Mouse (Mus musculus): ENCODE measurements around the gene Krtap2-4. TPM values are rescaled to one million over a fixed set of nuclear protein-coding genes. Genes with fewer than 3 reads are reported as not detected.

The Krtap2-4 gene
- polyA plus RNA-seq, 1 experiment from 2014 or later: not detected

DNA sequence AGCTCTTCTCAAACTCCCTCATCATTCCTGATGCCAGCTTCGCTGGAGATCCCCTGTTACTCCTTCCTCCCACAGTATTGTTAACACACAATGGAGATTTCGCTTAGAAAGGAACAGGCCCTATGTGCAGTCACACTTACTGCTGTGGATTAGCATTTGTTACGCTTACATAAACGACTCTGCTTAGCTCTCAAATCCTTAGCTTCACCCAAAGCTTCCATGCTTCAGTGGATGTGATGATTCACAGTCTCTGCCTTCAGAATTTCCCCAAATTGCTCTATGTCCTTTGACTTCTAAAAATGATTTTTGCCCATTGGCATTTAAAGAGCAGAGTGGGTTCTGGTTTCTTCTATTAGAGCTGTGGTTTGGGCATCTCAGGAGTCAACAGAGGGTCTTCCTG, 41.5 kb downstream of the Krtap2-4 start:
- no peak overlapping the region for H3K27ac ChIP-seq (ENCODE audit: low read depth, low read length)
- no peaks in the 10 kb centered on the region for H3K27me3 ChIP-seq (ENCODE audit: control insufficient read depth, insufficient read depth, low read length)
- H3K4me1 ChIP-seq (ENCODE audit: control insufficient read depth, insufficient read depth, low read length): no peaks in the 10 kb centered on the region
- no peak overlapping the region for H3K4me3 ChIP-seq (ENCODE audit: low read depth, low read length)
- H3K9ac ChIP-seq (ENCODE audit: low read length): no peak overlapping the region
- DNase-seq (ENCODE audit: low spot score) (no peak), ATAC-seq (ENCODE audit: insufficient read depth, low FRiP score, low TSS enrichment) (no peak)
- H3K9me3 ChIP-seq (ENCODE audit: control insufficient read depth, low read length): no peaks in the 10 kb centered on the region
- H3K4me2 ChIP-seq (ENCODE audit: low read depth): no peak overlapping the region
- 62% methylated on average over 4 of the region's 4 CpGs for WGBS
- no peaks in the 10 kb centered on the region for H3K36me3 ChIP-seq (ENCODE audit: control insufficient read depth, insufficient read depth, low read length)

- 77% methylated on average over 7 of the region's 7 CpGs for WGBS
Measured at GRCm38 (mm10) chr11:99566530-99566929, 48.1 kb downstream of the Krtap2-4 start, which contains the start of gene Krtap3-1. Gene Krtap3-1 (minus strand): TSS chr11:99566630.

More at GRCm38 (mm10) chr11:99566530-99566929, 48.1 kb downstream of the Krtap2-4 start, which contains the start of gene Krtap3-1:
- Histone ChIP-seq H3K4me1 (ENCODE audit: control insufficient read depth, insufficient read depth, low read length) (no peaks in the 10 kb centered on the region), H3K4me2 (ENCODE audit: low read depth) (no peak within 1 kb of the TSS), H3K9me3 (ENCODE audit: control insufficient read depth, low read length) (no peaks in the 10 kb centered on the region), H3K36me3 (ENCODE audit: control insufficient read depth, insufficient read depth, low read length) (no peaks in the 10 kb centered on the region), H3K27ac (ENCODE audit: low read depth, low read length) (no peak within 1 kb of the TSS), H3K4me3 (ENCODE audit: low read depth, low read length) (no peak within 1 kb of the TSS), H3K9ac (ENCODE audit: low read length) (no peak within 1 kb of the TSS), H3K27me3 (ENCODE audit: control insufficient read depth, insufficient read depth, low read length) (no peaks in the 10 kb centered on the region)
- no peak for DNase-seq (ENCODE audit: low spot score)
- ATAC-seq (ENCODE audit: insufficient read depth, low FRiP score, low TSS enrichment): no peak

Other genes with a start within 250 kb of the Krtap2-4 start
- gene Krt28, start 239.9 kb downstream of the Krtap2-4 start, polyA plus RNA-seq (2014; fragmentation: Nextera tagmentation; extraction: Ambion mirVana): 0.15 and 0.19 TPM in 2 replicates
- 22.4 and 23.5 TPM in 2 replicates for gene Krt10, start 225.5 kb downstream of the Krtap2-4 start, polyA plus RNA-seq (2014; fragmentation: Nextera tagmentation; extraction: Ambion mirVana)
- gene Krt12, start 192.6 kb downstream of the Krtap2-4 start, polyA plus RNA-seq (2014; fragmentation: Nextera tagmentation; extraction: Ambion mirVana): not detected in 2 replicates
- 0.19 and 0.28 TPM in 2 replicates for gene Krt20, start 176.7 kb downstream of the Krtap2-4 start, polyA plus RNA-seq (2014; fragmentation: Nextera tagmentation; extraction: Ambion mirVana)
- gene Krt23, start 121.7 kb downstream of the Krtap2-4 start, polyA plus RNA-seq (2014; fragmentation: Nextera tagmentation; extraction: Ambion mirVana): not detected in 2 replicates
- not detected in 2 replicates for gene Krt39, start 93.5 kb downstream of the Krtap2-4 start, polyA plus RNA-seq (2014; fragmentation: Nextera tagmentation; extraction: Ambion mirVana)
- not detected in 2 replicates for gene Krt40, start 71.7 kb downstream of the Krtap2-4 start, polyA plus RNA-seq (2014; fragmentation: Nextera tagmentation; extraction: Ambion mirVana)
- not detected in 2 replicates for gene Krtap3-3, start 64.0 kb downstream of the Krtap2-4 start, polyA plus RNA-seq (2014; fragmentation: Nextera tagmentation; extraction: Ambion mirVana)
- gene Krtap3-2, start 58.0 kb downstream of the Krtap2-4 start, polyA plus RNA-seq (2014; fragmentation: Nextera tagmentation; extraction: Ambion mirVana): not detected in 2 replicates
- gene Gm11939, start 55.4 kb downstream of the Krtap2-4 start, polyA plus RNA-seq (2014; fragmentation: Nextera tagmentation; extraction: Ambion mirVana): not detected in 2 replicates
- gene Krtap3-1, start 48.2 kb downstream of the Krtap2-4 start, polyA plus RNA-seq (2014; fragmentation: Nextera tagmentation; extraction: Ambion mirVana): not detected in 2 replicates
- gene Krtap1-5, start 33.8 kb downstream of the Krtap2-4 start, polyA plus RNA-seq (2014; fragmentation: Nextera tagmentation; extraction: Ambion mirVana): not detected in 2 replicates
- gene Krtap1-4, start 31.2 kb downstream of the Krtap2-4 start, polyA plus RNA-seq (2014; fragmentation: Nextera tagmentation; extraction: Ambion mirVana): not detected in 2 replicates
- gene Krtap1-3, start 23.5 kb downstream of the Krtap2-4 start, polyA plus RNA-seq (2014; fragmentation: Nextera tagmentation; extraction: Ambion mirVana): not detected in 2 replicates
- gene Krtap9-3, start 16.7 kb downstream of the Krtap2-4 start, polyA plus RNA-seq (2014; fragmentation: Nextera tagmentation; extraction: Ambion mirVana): not detected in 2 replicates
- not detected in 2 replicates for gene Gm11938, start 11.5 kb downstream of the Krtap2-4 start, polyA plus RNA-seq (2014; fragmentation: Nextera tagmentation; extraction: Ambion mirVana)
- not detected in 2 replicates for gene Gm11937, start 4.7 kb downstream of the Krtap2-4 start, polyA plus RNA-seq (2014; fragmentation: Nextera tagmentation; extraction: Ambion mirVana)
- gene Gm11562, start 5.6 kb upstream of the Krtap2-4 start, polyA plus RNA-seq (2014; fragmentation: Nextera tagmentation; extraction: Ambion mirVana): not detected in 2 replicates
- gene Krtap4-1, start 13.4 kb upstream of the Krtap2-4 start, polyA plus RNA-seq (2014; fragmentation: Nextera tagmentation; extraction: Ambion mirVana): not detected in 2 replicates
- not detected in 2 replicates for gene Krtap4-2, start 20.2 kb upstream of the Krtap2-4 start, polyA plus RNA-seq (2014; fragmentation: Nextera tagmentation; extraction: Ambion mirVana)
- gene Krtap4-7, start 29.2 kb upstream of the Krtap2-4 start, polyA plus RNA-seq (2014; fragmentation: Nextera tagmentation; extraction: Ambion mirVana): not detected in 2 replicates
- not detected in 2 replicates for gene Gm11555, start 35.4 kb upstream of the Krtap2-4 start, polyA plus RNA-seq (2014; fragmentation: Nextera tagmentation; extraction: Ambion mirVana)
- gene Gm11563, start 44.1 kb upstream of the Krtap2-4 start, polyA plus RNA-seq (2014; fragmentation: Nextera tagmentation; extraction: Ambion mirVana): not detected in 2 replicates
- not detected in 2 replicates for gene Krtap4-6, start 51.1 kb upstream of the Krtap2-4 start, polyA plus RNA-seq (2014; fragmentation: Nextera tagmentation; extraction: Ambion mirVana)
- not detected in 2 replicates for gene Gm14190, start 75.9 kb upstream of the Krtap2-4 start, polyA plus RNA-seq (2014; fragmentation: Nextera tagmentation; extraction: Ambion mirVana)
- gene Gm14180, start 119.4 kb upstream of the Krtap2-4 start, polyA plus RNA-seq (2014; fragmentation: Nextera tagmentation; extraction: Ambion mirVana): not detected in 2 replicates
- not detected in 2 replicates for gene Gm11595, start 158.1 kb upstream of the Krtap2-4 start, polyA plus RNA-seq (2014; fragmentation: Nextera tagmentation; extraction: Ambion mirVana)
- not detected in 2 replicates for gene Krtap4-8, start 165.9 kb upstream of the Krtap2-4 start, polyA plus RNA-seq (2014; fragmentation: Nextera tagmentation; extraction: Ambion mirVana)
- not detected in 2 replicates for gene Krtap4-9, start 170.4 kb upstream of the Krtap2-4 start, polyA plus RNA-seq (2014; fragmentation: Nextera tagmentation; extraction: Ambion mirVana)
- not detected in 2 replicates for gene Gm11596, start 178.6 kb upstream of the Krtap2-4 start, polyA plus RNA-seq (2014; fragmentation: Nextera tagmentation; extraction: Ambion mirVana)
- not detected in 2 replicates for gene Gm11569, start 184.1 kb upstream of the Krtap2-4 start, polyA plus RNA-seq (2014; fragmentation: Nextera tagmentation; extraction: Ambion mirVana)
- not detected in 2 replicates for gene Gm11554, start 189.6 kb upstream of the Krtap2-4 start, polyA plus RNA-seq (2014; fragmentation: Nextera tagmentation; extraction: Ambion mirVana)
- not detected in 2 replicates for gene Krtap4-13, start 195.0 kb upstream of the Krtap2-4 start, polyA plus RNA-seq (2014; fragmentation: Nextera tagmentation; extraction: Ambion mirVana)
- gene Gm11564, start 200.8 kb upstream of the Krtap2-4 start, polyA plus RNA-seq (2014; fragmentation: Nextera tagmentation; extraction: Ambion mirVana): not detected in 2 replicates
- not detected in 2 replicates for gene 2300003K06Rik, start 223.2 kb upstream of the Krtap2-4 start, polyA plus RNA-seq (2014; fragmentation: Nextera tagmentation; extraction: Ambion mirVana)
- not detected in 2 replicates for gene Krtap4-16, start 236.8 kb upstream of the Krtap2-4 start, polyA plus RNA-seq (2014; fragmentation: Nextera tagmentation; extraction: Ambion mirVana)
- not detected in 2 replicates for gene Gm11568, start 243.1 kb upstream of the Krtap2-4 start, polyA plus RNA-seq (2014; fragmentation: Nextera tagmentation; extraction: Ambion mirVana)
- not detected in 2 replicates for gene Gm11559, start 249.6 kb upstream of the Krtap2-4 start, polyA plus RNA-seq (2014; fragmentation: Nextera tagmentation; extraction: Ambion mirVana)

Measured in neural tube, embryonic 11.5 days (tissue).